Mouse (Mus musculus) lung, postnatal 10 days (tissue): Measurements from ENCODE around the gene Ppia.
"Not testable (repeated sequence)": the region's sequence is repeated elsewhere in the genome, so short reads cannot be mapped to it uniquely, and the experiment has no call there.

Source experiments
- DNase-seq: peaks from one replicate; pipeline ENCODE4 v3.0.0; 2021

Gene Ppia

DNA sequence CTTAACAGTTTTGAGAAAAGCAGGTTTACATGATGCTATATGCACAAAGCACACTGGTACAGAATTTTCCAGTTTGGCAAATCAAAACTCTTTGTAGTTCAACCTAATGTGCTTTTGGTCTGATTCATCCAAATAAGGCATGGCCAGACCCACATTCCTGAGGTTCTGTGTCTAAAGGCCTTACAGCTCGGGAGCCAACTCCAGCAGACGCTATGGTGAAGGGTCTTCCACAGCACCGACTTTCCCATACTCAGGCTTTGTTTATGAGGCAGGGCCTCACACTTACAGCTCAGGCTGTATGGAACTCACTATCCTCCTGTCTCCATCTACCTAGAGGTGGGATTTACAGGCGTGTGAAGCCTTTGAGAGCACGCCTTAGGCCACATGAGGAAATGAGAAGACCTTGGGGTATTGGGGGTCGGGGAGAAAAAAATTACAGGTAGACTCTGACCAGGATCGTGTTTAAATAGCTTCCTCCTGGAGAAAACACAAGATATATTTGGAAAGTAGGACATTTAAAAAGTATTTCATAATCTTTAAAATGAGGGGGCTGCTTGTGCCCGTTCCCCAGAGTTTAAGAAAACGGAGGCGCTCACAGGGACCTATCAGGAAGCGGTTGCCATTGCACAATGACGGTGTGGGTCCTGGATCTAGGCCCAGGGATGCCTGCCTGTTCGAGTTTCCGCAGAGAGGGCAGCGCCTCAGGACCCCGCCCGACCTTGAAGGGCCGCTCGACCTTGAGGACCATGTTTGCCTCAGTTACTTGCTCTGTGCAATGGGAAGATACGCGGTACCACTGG lies at the start of gene Ppia:
Ppia (plus strand) TSS at position 693 of the 800 bp plus-strand sequence.
- DNase-seq: no peak

DNA sequence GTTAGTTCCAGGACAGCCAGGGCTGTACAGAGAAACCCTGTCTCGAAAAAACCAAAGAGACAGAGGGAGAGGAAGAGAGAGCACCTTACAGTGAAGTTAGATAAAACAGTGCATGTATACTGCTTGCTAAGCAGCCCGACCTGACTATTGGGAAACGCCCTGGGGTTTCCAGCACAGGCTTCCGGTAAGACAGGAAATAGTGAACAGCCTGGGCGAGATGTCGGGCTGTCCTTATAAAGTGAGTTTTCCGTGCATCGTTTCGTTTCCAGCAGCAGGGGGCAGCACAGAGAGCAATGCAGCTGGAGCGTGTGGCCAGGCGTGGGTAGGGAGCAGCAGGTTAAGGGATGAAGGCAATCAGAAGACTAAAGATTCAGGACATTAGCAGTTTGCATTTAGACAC lies 49.4 kb upstream of the Ppia start:
- peak; percentile 90 for DNase-seq

GRCm38 (mm10) chr11:6366434-6366833 lies 48.8 kb upstream of the Ppia start:
- no peak for DNase-seq

GRCm38 (mm10) chr11:6367156-6367555 lies 48.1 kb upstream of the Ppia start:
- no peak for DNase-seq

GRCm38 (mm10) chr11:6367986-6368385 lies 47.3 kb upstream of the Ppia start:
- not testable (repeated sequence) for DNase-seq

DNA sequence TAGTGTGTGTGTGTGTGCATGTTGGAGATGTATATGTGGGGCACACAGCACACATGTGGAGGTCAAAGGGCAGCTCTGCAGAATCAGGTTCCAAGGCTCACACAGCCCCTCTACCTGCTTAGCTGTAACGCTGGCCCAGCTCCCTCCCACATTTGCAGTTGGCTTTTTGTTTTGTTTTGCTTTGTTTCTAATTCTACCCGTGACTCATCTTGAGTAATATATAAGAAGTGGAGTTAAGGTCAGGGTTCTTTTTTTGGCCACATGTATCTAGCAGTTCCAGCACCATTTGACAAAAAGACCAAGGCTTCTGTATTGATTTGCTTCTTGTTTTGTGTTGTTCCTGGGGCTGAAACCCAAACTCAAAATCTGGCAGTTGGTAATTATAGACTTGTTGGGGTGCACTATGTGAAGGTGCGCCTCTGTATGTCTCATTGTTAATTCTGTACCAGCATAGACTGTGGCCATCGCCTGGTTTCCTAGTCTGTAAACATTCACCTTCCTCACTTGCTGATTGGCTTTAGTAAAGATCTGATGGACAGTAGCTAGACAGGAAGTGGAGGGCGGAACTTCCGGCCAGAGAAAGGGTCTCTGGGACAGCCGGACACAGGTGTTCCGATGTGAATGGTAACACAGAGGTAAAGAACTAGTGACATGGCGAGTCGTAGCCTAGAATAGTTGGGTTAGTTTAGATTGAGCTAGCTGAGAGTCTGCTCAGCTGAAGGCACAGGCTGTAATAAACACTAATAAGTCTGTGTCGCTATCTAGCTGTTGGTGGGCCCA lies 43.7 kb upstream of the Ppia start:
- no peak for DNase-seq

- DNase-seq: peak; percentile 27
Measured at GRCm38 (mm10) chr11:6372784-6373183, 42.5 kb upstream of the Ppia start.

DNA sequence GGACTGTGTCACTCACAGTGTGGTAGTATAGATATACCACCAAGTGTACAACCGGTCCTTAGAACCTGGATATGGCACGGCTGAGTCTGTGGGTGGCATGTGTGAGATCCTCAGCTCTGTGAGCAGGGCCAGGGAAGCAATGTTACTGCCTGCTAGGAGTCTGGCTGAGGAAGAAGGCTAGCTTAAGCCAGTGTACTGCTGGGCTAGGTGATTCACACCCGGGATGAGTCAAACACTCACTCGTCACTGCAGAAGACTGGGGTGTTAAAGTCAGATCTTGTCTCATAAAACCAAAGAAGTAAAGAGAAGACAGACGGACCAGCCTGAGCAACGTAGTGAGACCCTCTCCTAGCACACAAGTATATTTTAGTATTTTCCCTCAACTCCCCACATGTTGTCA lies 34.3 kb upstream of the Ppia start:
- DNase-seq: no peak

- DNase-seq: no peak
Measured at GRCm38 (mm10) chr11:6388126-6388725, 27.0 kb upstream of the Ppia start.

DNA sequence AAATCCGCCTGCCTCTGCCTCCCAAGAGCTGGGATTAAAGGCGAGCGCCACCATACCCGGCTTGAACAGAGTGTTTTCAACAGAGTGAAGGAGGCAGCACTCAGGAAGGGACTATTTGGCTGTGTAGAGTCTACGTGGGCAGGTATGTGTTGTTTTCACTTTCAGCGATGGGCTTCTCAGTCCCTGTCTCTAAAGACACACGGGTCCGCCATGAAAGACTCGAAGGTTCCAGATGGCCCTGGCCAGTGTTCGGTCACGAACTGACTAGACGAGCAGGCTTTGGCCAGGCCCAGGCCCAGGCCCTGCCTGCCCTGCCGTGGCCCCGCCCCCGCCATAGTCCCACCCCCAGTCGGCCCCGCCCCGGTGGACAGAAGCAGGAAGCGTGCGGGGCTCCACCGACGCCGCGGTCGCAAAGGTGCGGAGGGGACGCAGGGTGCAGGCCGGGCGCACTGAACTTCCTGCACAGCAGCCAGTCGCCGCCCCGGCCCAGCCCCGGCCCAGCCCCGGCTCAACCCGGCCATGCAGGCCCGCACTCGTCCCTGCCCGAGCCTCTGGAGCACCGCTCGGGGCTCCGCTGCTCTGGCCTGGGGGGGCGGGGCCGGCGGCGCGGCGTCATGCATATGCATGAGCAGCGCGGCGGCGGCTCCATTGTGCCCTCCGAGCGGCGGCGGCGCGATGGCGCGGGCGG lies 26.4 kb upstream of the Ppia start, which contains the start of gene Zmiz2:
Zmiz2 (plus strand) TSS at position 349 of the 688 bp plus-strand sequence.
- DNase-seq: peak; percentile 97

DNA sequence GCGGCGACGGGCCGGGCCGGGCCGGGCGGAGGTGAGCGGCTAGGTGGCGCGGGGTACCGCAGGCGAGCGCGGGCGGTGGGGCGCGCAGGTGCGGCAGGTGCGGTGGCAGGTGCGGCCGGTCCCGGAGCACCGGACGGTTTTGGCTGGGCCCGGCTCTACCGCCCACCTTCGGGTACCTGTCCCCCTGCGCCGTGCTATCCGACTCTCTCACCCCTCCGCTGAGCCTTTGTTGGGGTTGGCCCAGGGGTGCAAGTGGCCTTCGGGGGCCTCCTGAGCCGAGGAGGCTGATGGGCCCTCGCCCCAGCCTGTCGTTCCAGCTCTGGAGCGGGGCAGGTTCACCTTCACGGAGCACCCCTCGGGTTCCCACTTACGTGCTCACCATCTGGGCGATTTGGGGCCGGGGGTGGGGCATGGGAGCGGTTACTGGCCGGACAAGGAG lies 25.7 kb upstream of the Ppia start:
- peak; percentile 32 for DNase-seq

DNA sequence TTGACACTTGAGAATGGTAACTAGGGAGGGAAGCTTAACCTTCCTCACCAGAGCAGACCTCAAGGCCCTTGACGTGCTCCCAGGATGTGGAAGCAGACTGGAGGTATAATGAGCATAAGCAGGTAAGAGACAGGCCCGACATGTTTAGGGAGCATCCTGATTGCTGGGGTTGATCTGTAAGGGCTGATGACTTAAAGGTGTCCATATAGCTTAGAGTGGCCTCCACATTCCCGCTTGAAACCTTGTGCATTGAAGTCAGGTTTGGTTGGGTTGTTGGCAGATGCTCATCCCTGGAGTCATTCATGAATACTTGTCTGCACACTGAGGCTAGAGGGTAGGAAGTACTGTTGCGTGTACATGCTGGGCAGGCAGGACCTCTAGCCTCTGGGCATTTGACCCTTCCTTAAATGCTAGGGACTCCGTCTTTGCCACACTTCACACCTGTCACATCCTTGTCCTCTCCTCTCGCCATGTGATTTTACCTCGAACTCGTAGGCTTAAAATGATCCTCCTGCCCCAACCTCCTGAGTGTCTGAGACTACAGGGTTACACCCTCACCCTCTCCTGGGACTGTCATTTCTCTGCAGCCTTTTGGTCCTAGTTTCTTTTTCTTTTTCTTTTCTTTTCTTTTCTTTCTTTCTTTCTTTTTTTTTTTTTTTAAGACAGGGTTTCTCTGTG lies 24.7 kb upstream of the Ppia start:
- DNase-seq: no peak

DNA sequence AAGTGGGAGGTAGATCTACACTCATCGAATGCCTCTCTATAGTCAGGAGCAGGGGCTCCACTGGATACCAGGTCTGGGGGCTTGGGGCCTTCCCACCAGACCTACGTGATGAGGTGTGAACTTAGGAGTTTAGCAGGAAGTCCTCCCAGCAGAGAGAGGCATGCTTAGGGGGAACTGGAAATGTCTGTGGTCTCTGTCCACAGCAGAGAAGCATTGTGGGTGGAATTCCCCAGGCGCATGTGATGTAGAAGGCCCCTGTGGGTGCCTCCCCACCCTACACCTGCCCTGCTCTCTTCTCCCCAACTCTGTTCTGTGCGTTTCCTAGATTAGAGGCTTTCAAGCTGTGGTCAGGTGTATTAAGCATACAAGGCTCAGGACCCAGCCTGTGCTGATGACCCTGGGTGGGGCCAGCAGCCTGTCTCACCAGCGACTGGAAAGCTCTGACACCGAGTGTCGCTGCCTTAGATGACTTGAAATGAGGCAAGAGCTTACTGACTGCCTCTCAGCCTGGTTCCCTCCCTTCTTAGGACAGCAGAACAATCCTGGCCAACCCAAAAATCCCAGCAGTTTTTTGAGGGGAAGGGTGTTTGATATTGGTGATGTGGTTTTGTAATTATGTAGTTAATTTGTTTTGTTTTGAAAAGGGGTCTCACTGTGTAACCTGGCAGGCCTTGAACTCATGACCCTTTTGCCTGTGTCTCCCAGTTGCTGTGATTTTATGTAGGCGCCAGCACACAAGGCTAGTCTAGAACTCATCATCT lies 23.5 kb upstream of the Ppia start:
- DNase-seq: no peak

- no peak for DNase-seq
Measured at GRCm38 (mm10) chr11:6392857-6393256, 22.4 kb upstream of the Ppia start.

- DNase-seq: no peak
Measured at GRCm38 (mm10) chr11:6393866-6394265, 21.4 kb upstream of the Ppia start.

DNA sequence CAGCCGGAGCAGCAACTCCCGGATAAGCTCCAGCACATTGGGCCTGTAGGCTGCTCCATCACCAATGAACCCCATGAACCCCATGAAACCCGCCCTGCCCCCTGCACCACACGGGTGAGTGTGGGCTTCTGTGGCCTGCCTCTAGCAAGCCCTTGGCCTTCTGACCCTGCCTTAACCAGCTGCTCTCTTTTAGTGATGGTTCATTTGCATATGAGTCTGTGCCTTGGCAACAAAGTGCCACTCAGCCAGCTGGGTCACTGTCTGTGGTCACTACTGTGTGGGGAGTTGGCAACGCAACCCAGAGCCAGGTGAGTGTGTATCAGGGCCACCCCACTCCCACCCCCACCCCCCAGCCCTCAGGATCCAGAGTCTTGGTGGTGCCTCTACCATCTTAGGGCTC lies 19.7 kb upstream of the Ppia start:
- no peak for DNase-seq

DNA sequence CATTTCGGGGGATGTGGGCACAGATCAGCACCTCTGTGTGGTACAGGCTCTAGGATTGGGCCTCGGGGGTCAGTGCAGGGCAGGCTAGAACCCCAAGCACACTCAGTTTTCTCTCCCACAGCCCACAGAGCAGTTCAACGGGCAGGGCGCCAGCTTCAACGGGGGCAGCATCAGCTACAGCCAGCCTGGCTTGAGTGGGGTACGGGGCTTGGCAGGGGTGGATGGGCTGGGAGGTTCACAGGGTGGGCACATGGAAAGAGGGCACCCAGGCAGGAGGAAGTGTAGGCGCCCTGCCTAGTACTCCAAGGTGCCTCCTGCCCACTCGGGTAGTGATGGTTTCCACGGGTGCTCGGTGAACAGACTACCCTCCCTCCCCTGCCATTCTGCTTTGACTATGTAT lies 17.1 kb upstream of the Ppia start:
- DNase-seq: peak; percentile 2

DNA sequence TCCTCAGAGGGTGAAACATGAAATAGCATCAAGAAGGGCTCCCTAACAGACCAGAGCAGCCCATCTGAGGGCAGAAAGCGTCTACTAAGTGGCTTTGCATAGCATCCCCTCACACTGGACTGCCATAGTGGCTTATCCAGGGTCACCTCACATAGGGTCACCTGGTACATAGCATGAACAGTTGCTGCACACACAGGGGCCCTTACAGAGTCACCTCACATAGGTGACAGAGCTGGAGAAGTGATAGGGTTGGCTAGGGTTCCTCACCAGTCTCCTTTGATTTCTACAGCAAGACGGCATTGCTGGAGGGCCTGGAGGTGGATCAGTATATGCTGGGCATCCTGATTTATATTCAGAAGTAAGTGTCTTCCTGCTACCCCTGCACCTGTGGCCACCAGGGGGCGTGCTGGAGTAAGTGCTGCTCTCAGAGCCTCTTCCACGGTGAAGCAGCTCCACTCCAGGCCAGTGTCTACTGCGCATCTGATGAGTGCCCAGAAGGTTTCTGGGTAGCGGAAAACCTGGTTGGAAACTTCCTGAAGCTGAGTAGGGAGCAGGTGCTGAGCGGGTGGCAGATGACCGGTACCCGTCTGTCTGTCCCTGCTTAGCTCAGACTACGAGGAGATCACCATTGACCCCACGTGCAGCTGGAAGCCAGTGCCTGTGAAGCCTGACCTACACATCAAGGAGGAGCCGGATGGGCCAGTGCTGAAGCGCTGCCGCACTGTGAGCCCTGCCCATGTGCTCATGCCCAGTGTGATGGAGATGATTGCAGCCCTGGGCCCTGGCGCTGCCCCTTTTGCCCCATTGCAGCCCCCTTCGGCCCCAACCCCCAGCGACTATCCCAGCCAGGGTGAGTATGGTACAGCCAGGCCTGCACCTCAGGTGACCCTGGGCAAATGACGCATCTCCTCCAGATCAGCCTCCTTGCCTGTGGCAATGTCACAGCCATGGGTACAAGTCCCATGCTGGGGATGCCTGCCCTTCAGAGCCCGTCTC lies 12.4 kb upstream of the Ppia start:
- DNase-seq: peak; percentile 79

GRCm38 (mm10) chr11:6403830-6404405 lies 11.3 kb upstream of the Ppia start:
- DNase-seq: no peak
